Mouse (Mus musculus) 416B (cell line): ENCODE measurements at regions not wholly inside any gene's neighbourhood (a gene's known extent, or its start where the extent isn't known, plus 50 kb on each side); places are given as distances from the start of the nearest gene placed in this dataset.

Experiments used
- DNase-seq: peaks from one replicate; pipeline ENCODE4 v3.0.0; 2011; ENCODE audit warnings: low read depth

- no peak for DNase-seq
Measured at GRCm38 (mm10) chr4:140401632-140402031, 155.0 kb upstream of the Igsf21 start.

GRCm38 (mm10) chr4:140396548-140396947, 150.0 kb upstream of the Igsf21 start:
- DNase-seq: no peak

- no peak for DNase-seq
Measured at GRCm38 (mm10) chr4:140392290-140392689, 145.7 kb upstream of the Igsf21 start.

GRCm38 (mm10) chr4:140390684-140391234, 144.2 kb upstream of the Igsf21 start:
- DNase-seq: no peak

GRCm38 (mm10) chr4:140385686-140386085, 139.1 kb upstream of the Igsf21 start:
- DNase-seq: no peak

GRCm38 (mm10) chr4:140385226-140385625, 138.6 kb upstream of the Igsf21 start:
- no peak for DNase-seq

GRCm38 (mm10) chr4:140383596-140383995, 137.0 kb upstream of the Igsf21 start:
- no peak for DNase-seq

GRCm38 (mm10) chr4:140380733-140381132, 134.1 kb upstream of the Igsf21 start:
- no peak for DNase-seq

- no peak for DNase-seq
Measured at GRCm38 (mm10) chr4:140377941-140378340, 131.4 kb upstream of the Igsf21 start.

GRCm38 (mm10) chr4:140372586-140373325, 126.2 kb upstream of the Igsf21 start:
- DNase-seq: no peak

GRCm38 (mm10) chr4:140371426-140372213, 125.0 kb upstream of the Igsf21 start:
- DNase-seq: no peak

- DNase-seq: no peak
Measured at GRCm38 (mm10) chr4:140366975-140367680, 120.5 kb upstream of the Igsf21 start.

GRCm38 (mm10) chr4:140358846-140359245, 112.3 kb upstream of the Igsf21 start:
- DNase-seq: no peak

GRCm38 (mm10) chr4:140358103-140358502, 111.5 kb upstream of the Igsf21 start:
- DNase-seq: peak; percentile 9

- no peak for DNase-seq
Measured at GRCm38 (mm10) chr4:140355144-140355550, 108.6 kb upstream of the Igsf21 start.

GRCm38 (mm10) chr4:140348802-140349201, 102.2 kb upstream of the Igsf21 start:
- no peak for DNase-seq

- no peak for DNase-seq
Measured at GRCm38 (mm10) chr4:140330138-140330537, 83.6 kb upstream of the Igsf21 start.

- DNase-seq: no peak
Measured at GRCm38 (mm10) chr4:140326706-140327440, 80.3 kb upstream of the Igsf21 start.

- no peak for DNase-seq
Measured at GRCm38 (mm10) chr4:140325677-140326052, 79.1 kb upstream of the Igsf21 start.

- no peak for DNase-seq
Measured at GRCm38 (mm10) chr4:140324971-140325676, 78.5 kb upstream of the Igsf21 start.
